Mouse (Mus musculus) thymus, postnatal 36 days (tissue): ENCODE results near the gene Zscan5b.
A peak's percentile ranks its signal among the peaks of the same experiment; 100 is the strongest.
"Not testable (repeated sequence)": the region's sequence is repeated elsewhere in the genome, so short reads cannot be mapped to it uniquely, and the experiment has no call there.

Experiments used
- DNase-seq, 2 experiments: peaks; one replicate each; pipeline ENCODE4 v3.0.0; 2022; ENCODE audit warnings: mixed read lengths in 2 of 2

Zscan5b gene

GRCm38 (mm10) chr7:6221978-6222377, at the start of gene Zscan5b:
TSS of gene Zscan5b (plus strand) at chr7:6222278.
- no peak for DNase-seq

DNA sequence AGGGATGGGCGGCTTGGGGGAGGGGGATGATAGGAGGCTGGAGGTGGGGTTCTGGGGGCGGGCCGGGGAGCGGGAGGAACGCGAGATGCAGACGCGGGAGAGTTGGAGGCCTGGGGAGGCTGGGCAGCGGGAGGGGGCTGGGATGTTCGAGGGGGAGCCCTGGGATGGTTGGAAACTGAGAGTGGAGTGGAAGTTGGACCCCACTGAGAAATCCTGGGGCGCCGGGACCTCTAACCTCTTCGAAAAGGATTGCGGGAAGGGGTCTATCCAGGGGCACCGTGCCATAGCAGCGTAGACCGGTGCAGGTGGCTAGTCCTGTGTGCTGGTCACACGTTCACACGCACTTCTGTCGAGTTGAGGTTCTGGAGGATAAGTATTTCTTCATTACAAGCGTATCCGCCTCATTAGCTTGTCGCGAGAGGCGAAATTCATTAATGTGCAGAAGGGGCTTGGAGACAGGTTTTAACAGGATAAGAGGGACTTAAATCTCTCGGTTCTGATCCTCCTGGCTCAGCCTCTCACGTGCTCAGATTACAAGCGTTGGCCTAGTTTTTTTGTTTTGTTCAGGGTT, 49.3 kb upstream of the Zscan5b start:
- no peak for DNase-seq

DNA sequence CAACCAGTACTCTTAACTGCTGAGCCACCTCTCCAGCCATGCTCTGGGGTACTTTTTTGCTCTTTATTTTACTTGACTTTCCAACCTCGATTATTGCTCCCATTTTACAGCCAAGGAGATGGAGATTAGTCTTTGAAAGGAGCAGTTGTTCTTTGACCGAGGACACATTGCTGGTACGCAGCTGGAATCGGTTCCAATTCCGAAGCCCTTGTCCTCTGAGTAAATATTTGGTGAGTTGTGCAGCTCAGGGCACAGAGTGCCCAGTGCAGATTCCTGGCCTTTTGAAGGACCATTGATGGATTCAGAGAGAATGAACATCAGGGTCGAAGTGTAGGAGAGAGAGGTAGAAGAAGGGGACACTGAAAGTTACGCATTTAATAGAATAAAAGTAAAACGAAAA, 48.2 kb upstream of the Zscan5b start:
- DNase-seq, result no peak

DNA sequence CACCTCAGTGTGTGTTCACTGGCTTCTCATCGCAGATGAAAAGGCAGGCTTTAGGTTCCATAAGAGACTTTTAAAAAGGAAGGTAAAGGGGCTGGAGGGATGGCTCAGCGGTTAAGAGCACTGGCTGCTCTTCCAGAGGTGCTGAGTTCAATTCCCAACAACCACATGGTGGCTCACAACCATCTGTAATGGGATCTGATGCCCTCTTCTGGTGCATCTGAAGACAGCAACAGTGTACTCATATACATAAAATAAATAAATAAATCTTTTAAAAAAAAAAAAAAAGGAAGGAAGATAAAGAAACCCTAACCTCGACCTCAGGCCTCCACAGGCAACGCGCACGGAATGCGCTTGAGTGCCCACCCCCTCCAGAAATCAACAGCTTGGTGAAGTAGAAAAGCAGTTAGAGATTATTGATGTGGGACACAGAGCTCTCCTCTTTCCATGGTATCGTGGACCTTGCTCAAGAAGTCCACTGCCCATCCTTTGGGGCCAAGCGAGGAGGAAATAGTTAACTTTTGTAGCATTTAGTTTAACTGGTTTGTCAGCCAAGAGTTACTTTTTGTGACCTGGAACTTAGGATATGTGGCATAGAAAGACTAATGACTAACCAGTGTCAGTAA, 47.6 kb upstream of the Zscan5b start:
- not testable (repeated sequence) for DNase-seq

GRCm38 (mm10) chr7:6179013-6179412, 43.1 kb upstream of the Zscan5b start:
- DNase-seq, result no peak

DNA sequence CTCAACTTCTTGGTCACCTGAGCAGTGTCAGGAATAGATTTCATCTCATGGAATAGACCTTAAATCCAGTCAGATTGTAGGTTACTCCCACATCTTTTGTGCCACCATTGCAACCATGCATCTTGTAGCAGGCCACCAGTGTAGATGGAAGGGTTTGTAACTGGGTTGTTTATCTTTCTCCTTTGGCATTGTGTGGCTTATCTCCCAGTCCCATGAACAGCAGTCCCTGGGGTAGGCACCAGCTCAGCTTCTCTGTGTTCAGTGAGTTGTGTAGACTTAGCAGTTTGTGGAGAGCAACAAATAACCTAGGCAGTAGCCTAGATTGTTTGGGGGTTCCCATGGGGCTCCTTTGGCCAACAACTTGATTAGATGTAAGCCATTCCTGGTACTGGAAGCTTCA, 39.2 kb upstream of the Zscan5b start:
- DNase-seq, result no peak

DNA sequence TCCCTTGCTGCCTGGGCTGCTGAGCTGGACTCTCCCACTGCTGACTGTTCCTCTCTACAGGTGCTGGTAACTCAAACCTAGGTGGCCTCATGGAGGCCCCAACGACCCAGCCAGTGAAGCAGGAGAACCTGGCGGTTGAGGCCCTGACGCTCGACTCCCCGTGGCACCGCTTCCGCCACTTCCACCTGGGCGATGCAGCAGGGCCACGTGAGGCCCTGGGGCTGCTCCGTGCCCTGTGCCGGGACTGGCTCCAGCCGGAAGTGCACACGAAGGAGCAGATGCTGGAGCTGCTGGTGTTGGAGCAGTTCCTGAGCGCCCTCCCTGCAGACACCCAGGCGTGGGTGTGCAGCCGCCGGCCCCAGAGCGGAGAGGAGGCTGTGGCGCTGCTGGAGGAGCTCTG, 38.3 kb upstream of the Zscan5b start:
- DNase-seq, result no peak

DNA sequence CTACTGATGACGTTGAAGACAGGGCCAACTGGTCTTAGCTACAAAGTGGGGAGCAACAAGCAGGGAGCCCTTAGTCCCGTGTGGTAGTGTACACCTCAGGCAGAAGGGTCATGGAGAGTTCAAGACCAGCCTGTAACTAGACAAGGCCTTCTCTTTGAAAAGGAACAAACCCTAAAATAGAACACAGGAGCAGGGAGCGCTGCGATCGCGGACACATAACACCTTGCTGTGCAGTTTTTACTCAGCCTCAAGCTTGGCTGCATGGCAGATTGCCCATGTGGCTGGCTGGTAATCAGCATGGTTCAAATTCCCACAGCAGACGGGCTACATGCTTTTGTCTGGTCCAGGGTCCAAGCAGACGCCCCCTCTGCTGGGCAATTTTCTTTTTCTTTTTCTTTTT, 37.6 kb upstream of the Zscan5b start:
- no peak for DNase-seq

DNA sequence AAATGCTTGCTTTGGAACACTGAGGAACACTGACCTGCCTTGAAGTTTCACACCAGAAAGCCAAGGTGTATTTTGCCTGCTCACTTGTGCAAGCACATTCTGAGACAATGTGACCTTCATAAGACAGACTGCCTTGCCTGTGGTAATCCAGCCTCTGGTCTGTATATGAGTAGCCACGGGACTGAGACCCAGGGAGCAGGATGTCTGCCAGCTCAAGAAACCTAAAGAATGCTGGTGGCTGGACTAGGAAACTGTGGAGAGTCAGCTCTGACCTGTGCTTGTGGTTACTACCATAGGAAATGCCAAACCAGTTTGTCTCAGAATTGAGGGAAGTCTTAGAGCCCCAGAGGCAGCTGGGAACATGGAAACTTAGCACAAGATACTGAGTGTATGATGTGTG, 36.7 kb upstream of the Zscan5b start:
- no peak for DNase-seq

DNA sequence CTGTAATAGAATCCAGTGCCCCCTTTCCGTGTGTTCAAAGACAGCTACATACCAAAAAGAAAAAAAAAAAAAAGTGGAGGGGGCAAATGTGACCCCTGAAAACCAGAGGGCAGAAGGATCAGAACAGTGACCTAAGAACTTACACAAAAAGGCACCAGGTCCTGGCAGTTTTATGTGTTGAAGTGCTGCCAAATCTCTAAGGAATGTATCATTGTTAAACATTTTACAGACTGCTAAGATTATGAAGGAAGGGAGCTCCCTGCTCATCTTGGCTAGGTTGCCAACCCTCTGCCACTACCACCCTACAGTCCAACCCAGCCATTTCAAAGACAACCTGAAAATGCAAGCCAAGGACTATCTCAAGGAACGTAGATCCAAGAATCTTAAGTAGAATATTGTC, 35.9 kb upstream of the Zscan5b start:
- DNase-seq, result no peak

GRCm38 (mm10) chr7:6186756-6187155, 35.3 kb upstream of the Zscan5b start:
- DNase-seq, result no peak

DNA sequence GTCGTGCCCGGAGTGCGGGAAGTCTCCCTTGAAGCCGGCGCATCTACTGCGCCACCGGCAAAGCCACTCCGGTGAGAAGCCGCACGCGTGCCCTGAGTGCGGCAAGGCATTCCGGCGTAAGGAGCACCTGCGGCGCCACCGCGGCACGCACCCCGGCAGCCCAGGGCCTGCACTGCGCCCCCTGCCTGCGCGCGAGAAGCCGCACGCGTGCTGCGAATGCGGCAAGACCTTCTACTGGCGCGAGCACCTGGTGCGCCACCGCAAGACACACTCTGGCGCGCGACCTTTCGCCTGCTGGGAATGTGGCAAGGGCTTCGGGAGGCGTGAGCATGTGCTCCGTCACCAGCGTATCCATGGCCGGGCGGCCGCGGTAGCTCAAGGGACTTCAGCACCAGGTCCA, 32.5 kb upstream of the Zscan5b start:
- peak in 1 of 2 experiments; percentile 13 for DNase-seq

- peak; percentile 61 to 70 for DNase-seq
Observed at GRCm38 (mm10) chr7:6191376-6191775, 30.7 kb upstream of the Zscan5b start.

DNA sequence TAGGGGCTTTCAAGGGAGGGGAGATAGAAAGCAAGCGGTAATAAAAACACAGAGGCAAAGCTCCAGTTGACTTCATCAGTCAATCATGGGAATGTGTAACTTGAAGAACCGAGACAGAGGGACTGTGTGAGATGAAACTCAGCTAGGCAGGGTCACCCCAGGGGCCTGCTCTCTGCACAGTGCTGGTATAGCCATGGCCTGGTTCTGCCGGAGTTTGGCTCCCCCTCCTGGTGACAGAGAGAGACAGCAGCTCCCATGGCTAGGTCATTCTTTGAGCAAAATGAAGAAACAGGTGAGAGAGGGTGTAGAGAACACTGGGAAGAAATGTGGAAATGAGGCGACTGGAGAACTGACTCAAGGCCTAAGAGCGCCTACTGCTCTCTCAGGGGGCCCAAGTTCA, 27.9 kb upstream of the Zscan5b start:
- DNase-seq, result peak; percentile 44 to 45

GRCm38 (mm10) chr7:6195777-6196176, 26.3 kb upstream of the Zscan5b start:
- no peak for DNase-seq

DNA sequence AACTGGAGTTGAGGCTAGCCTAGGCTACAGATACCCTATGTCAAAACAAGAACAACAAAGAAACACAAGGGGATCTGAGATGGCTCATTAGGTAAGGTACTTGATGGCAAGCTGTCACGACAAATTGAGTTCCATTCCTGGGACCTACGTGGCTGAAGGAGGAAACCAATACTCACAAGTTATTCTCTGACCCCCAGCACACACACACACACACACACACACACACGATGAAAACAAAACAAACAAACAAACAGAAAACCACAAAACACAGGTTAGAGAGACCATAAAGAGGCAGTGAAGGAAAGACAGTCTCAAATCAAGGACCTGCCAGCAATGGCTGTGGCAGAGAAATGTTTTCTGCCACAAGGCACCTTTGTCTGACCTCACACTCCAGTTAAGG, 25.3 kb upstream of the Zscan5b start, which contains the start of gene Galp:
Gene Galp (plus strand): TSS at position 301 of the 400 bp plus-strand sequence.
- DNase-seq, result no peak

DNA sequence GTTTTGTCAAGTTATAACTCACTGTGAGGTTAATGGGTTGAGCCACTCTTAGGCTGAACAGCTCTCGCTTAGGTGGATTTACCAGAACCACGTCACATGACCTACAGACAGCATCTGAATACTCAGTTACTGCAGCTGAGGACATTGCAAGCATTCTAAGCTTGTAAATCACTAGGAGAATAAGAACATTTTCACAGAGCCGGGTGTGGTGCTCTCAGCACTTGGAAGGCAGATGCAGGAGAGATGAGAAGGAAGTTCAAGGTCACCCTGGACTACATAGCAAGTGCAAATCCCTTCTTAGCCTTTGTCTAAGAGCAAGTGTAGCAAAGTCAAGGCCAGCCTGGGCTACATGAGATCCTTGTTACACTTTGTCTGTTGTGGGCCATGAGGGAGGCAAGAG, 17.9 kb upstream of the Zscan5b start:
- DNase-seq, result no peak

GRCm38 (mm10) chr7:6213144-6213543, 8.9 kb upstream of the Zscan5b start:
- peak; percentile 17 to 31 for DNase-seq

DNA sequence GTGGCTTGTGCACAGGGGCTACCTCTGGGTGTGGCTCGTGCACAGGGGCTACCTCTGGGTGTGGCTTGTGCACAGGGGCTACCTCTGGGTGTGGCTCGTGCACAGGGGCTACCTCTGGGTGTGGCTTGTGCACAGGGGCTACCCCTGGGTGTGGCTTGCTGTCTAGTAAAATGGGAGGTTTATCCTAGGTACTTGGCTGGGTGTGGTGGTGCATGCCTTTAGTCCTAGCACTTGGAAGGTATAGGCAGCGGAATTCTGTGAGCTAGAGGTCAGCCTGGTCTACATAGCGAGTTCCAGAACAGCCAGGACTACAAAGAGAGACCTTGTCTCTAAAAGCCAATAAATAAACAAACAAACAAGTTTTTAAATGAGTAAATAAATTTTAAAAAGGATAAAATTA, 7.4 kb upstream of the Zscan5b start:
- DNase-seq, result not testable (repeated sequence)

DNA sequence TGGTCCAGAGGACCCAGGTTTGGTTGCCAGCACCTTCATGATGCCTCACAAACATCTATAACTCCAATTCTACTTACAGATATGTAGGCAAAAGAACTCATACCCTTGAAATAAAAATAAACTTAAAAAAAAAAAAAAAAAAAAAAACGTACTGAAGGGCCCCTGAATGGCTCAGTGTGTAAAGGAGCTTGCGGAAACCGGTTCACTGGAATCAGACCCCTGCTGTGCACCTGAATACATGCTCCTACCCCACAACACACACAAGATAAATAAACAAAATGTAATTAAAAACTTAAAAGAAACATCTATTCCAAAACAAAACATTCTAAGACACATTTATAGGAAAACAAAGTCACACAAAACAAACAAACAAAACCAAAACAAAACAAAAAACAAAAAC, 1.9 kb upstream of the Zscan5b start:
- no peak for DNase-seq

GRCm38 (mm10) chr7:6228491-6228890, 6.4 kb downstream of the Zscan5b start:
- DNase-seq, result not testable (repeated sequence)

- DNase-seq, result no peak
Observed at GRCm38 (mm10) chr7:6239787-6240186, 17.7 kb downstream of the Zscan5b start.

DNA sequence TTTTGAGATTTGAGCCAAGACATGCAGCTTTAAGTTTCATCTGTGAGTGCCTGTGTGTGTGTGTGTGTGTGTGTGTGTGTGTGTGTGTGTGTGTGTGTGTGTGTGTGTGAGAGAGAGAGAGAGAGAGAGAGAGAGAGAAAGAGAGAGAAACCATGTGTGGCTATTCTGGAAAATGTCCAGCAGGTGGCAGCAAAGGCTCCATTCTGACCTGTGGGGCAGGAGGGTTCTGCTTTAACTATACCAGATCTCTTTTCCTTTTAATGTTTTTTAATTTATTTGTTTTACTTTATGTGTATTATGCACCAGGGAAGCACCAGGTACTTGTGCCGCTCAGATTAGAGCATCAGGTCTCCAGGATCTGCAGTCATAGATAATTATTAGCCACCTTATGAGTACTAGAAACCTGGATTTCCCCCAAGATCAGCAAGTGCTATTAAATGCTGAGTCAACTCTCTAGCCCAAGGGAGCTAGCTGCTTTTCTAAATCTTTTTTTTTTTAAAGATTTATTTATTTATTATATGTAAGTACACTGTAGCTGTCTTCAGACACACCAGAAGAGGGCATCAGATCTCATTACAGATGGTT, 18.9 kb downstream of the Zscan5b start:
- peak in 1 of 2 experiments; percentile 23 for DNase-seq
